Mouse (Mus musculus) liver, postnatal 0 days (tissue): ENCODE results near the gene Fam193b. TPM values are rescaled to one million over a fixed set of nuclear protein-coding genes. Genes with fewer than 3 reads are reported as not detected.

Experiments used
- ATAC-seq: fragments of 200-750 bp; cut with Nextera tagmentation; 2 replicates; pipeline ENCODE4 v1.8.0; 2017; ENCODE audit warnings: mild to moderate bottlenecking, moderate library complexity
- DNase-seq: peaks from one replicate; pipeline ENCODE4 v3.0.0-alpha.2; 2016
- H3K27ac ChIP-seq: fragments of 300-500 bp; sonication (generic); 2 replicates; pipeline ENCODE4 v1.5.1; 2014; ENCODE audit warnings: antibody characterized with exemption, moderate library complexity, mild to moderate bottlenecking, low read depth
- H3K27me3 ChIP-seq: fragments of 300-500 bp; sonication (generic); 2 replicates; pipeline ENCODE4 v1.6.1; 2014; ENCODE audit warnings: low read length, control low read depth, mixed read lengths; ENCODE audit not compliant: insufficient read depth
- H3K36me3 ChIP-seq: fragments of 300-500 bp; sonication (generic); replicated peaks from 2 replicates; pipeline ENCODE4 v1.6.1; 2014; ENCODE audit warnings: mild to moderate bottlenecking, control low read depth, low read length, moderate library complexity, mixed read lengths; ENCODE audit not compliant: insufficient read depth
- H3K4me1 ChIP-seq: fragments of 300-500 bp; sonication (generic); 2 replicates; pipeline ENCODE4 v1.6.1; 2014; ENCODE audit warnings: antibody characterized with exemption, mild to moderate bottlenecking, control low read depth; ENCODE audit not compliant: insufficient read depth
- H3K4me2 ChIP-seq: fragments of 300-500 bp; sonication (generic); 2 replicates; pipeline ENCODE4 v1.6.1; 2014; ENCODE audit warnings: low read depth, mild to moderate bottlenecking, low read length, moderate library complexity, mixed read lengths
- H3K4me3 ChIP-seq: fragments of 300-500 bp; sonication (generic); 2 replicates; pipeline ENCODE4 v1.5.1; 2014; ENCODE audit warnings: low read depth, low read length
- H3K9ac ChIP-seq: fragments of 300-500 bp; sonication (generic); replicated peaks from 2 replicates; pipeline ENCODE4 v1.6.1; 2014; ENCODE audit warnings: mild to moderate bottlenecking, moderate library complexity
- H3K9me3 ChIP-seq: fragments of 300-500 bp; sonication (generic); 2 replicates; pipeline ENCODE4 v1.6.1; 2016; ENCODE audit warnings: mild to moderate bottlenecking, control low read depth, low read length, mixed read lengths
- CTCF ChIP-seq: sonication (generic); IDR thresholded peaks from 2 replicates; pipeline ENCODE4 v1.5.1; 2016; ENCODE audit warnings: antibody characterized with exemption, low read depth
- EP300 ChIP-seq: IDR thresholded peaks from 2 replicates; pipeline ENCODE4 v1.6.1; 2016; ENCODE audit warnings: antibody characterized with exemption, low read depth, mild to moderate bottlenecking
- WGBS: fragments of 180-500 bp; shearing (Covaris S2); extraction: QIAGEN DNeasy Blood & Tissue Kit; methylation state at CpG from one replicate; pipeline ENCODE4 v1.1.7; 2014; ENCODE audit not compliant: insufficient replicate concordance; 5-methylcytosine and 5-hydroxymethylcytosine counted together
- polyA plus RNA-seq: library from polyadenylated mRNA; unstranded; fragments of >200 nt; fragmentation: Nextera tagmentation; extraction: Ambion mirVana; gene quantifications from 2 replicates; pipeline ENCODE4 v1.2.1, GENCODE M21; 2015

Fam193b gene
- polyA plus RNA-seq, 1 experiment from 2014 or later: 5.0 TPM

DNA sequence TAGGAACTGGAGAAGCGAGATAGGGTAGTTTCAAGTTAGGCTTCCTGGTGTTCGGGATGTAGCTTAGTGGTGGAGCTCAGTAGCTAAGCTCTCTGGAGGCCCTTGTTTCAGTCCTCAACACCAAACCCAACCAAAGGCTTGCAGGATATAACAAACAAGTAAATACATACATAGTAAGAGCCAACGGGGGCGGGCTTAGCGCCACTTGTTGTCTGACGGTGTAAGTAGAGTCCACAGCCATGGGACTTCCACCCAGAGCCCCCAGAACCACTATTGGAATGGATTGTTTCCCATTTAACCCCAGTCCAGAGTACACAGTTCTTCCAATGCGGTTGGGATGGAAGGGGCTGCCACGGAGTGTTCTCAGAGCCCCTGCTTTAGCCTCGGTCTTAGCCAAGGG, 57.1 kb downstream of the Fam193b start:
- Histone ChIP-seq H3K4me1 (peaks cover 32% of the 10 kb centered on the region), H3K9me3 (no peaks in the 10 kb centered on the region), H3K36me3 (0 out of 2 replicates have a peak, but pooled peaks cover 5% of the 10 kb centered on the region), H3K27ac (no peak overlapping the region), H3K4me2 (peak overlapping the region; percentile 98), H3K27me3 (0 out of 2 replicates have a peak, but pooled peaks cover 8% of the 10 kb centered on the region), H3K4me3 (peak overlapping the region; percentile 71), H3K9ac (no peak overlapping the region)
- whole genome bisulfite sequencing: 32% methylated on average over 9 of the region's 9 CpGs
- no peak for TF ChIP-seq CTCF
- TF ChIP-seq EP300: no peak
- DNase-seq (peak; percentile 13), ATAC-seq (no peak)

DNA sequence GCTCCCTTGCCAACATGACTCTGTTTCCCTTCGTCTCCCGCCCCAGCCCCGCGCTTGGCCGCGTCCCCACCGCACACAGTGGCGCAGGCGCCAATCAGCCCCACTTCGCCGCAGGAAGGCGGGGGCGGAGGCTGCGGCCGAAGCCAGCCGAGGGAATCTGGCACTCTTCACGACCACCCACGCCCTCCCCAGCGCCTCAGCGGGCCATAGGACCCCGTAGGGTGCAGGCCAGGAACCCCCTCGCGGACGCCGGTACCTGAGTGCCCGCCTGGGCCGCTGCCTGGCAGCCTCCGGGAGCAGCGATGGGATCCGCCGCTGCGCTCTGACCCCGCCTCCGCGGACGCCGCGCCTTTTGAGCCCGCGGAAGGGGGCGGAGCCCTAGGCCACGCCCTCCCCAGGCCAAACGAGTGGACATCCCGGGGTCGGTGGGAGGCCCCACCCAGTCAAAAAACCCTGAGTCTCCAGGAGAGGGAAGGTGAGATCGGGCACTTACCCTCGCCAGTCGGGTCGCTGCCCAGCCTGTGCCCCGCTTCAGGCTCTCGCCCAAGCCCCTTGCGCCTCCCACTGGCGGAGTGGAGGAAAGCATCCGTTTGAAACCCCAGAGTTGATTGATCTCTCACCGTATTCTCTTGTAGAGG, 57.7 kb downstream of the Fam193b start, which contains the start of gene Pdlim7:
Pdlim7 (minus strand) TSS at position 566 of the 638 bp plus-strand sequence.
- Histone ChIP-seq H3K27ac (no peak within 1 kb of the TSS), H3K36me3 (0 out of 2 replicates have a peak, but pooled peaks cover 11% of the 10 kb centered on the region), H3K4me2 (peak within 1 kb of the TSS; percentile 98), H3K9me3 (no peaks in the 10 kb centered on the region), H3K9ac (peak within 1 kb of the TSS; percentile 81), H3K4me1 (peaks cover 32% of the 10 kb centered on the region), H3K27me3 (0 out of 2 replicates have a peak, but pooled peaks cover 8% of the 10 kb centered on the region), H3K4me3 (peak within 1 kb of the TSS; percentile 71)
- ATAC-seq (peak; percentile 79), DNase-seq (peak; percentile 91)
- WGBS: under 1% methylated on average over 49 of the region's 55 CpGs
- TF ChIP-seq EP300: no peak
- TF ChIP-seq CTCF: peak; percentile 94

GRCm38 (mm10) chr13:55512379-55513031, 58.4 kb downstream of the Fam193b start:
- H3K27me3 ChIP-seq: 0 out of 2 replicates have a peak, but pooled peaks cover 8% of the 10 kb centered on the region
- H3K9ac ChIP-seq: peak overlapping the region; percentile 81
- peak overlapping the region; percentile 98 for H3K4me2 ChIP-seq
- peaks cover 15% of the 10 kb centered on the region for H3K36me3 ChIP-seq
- no peak overlapping the region for H3K27ac ChIP-seq
- peaks cover 32% of the 10 kb centered on the region for H3K4me1 ChIP-seq
- peak; percentile 48 for DNase-seq
- H3K4me3 ChIP-seq: peak overlapping the region; percentile 71
- 8% methylated on average over 24 of the region's 25 CpGs for WGBS
- 0 out of 2 replicates have a peak, but pooled peaks have one; percentile 17 for ATAC-seq
- no peaks in the 10 kb centered on the region for H3K9me3 ChIP-seq
- TF ChIP-seq EP300 (no peak), CTCF (no peak)

- H3K9ac ChIP-seq: peak overlapping the region; percentile 12
- WGBS: 38% methylated on average over 5 of the region's 5 CpGs
- ATAC-seq (no peak; the same call in none of the 2 replicates), DNase-seq (peak; percentile 27)
- H3K9me3 ChIP-seq: no peaks in the 10 kb centered on the region
- peak overlapping the region; percentile 65 for H3K27ac ChIP-seq
- no peak for TF ChIP-seq CTCF
- TF ChIP-seq EP300: no peak
- H3K4me1 ChIP-seq: peaks cover 32% of the 10 kb centered on the region
- no peak overlapping the region for H3K4me3 ChIP-seq
- peak overlapping the region; percentile 98 for H3K4me2 ChIP-seq
- H3K36me3 ChIP-seq: peaks cover 22% of the 10 kb centered on the region
- 0 out of 2 replicates have a peak, but pooled peaks cover 8% of the 10 kb centered on the region for H3K27me3 ChIP-seq
Observed at GRCm38 (mm10) chr13:55511492-55511861, 59.4 kb downstream of the Fam193b start.

- Histone ChIP-seq H3K4me3 (no peak overlapping the region), H3K4me1 (peaks cover 32% of the 10 kb centered on the region), H3K9me3 (no peaks in the 10 kb centered on the region), H3K27ac (peak overlapping the region; percentile 65), H3K27me3 (0 out of 2 replicates have a peak, but pooled peaks cover 8% of the 10 kb centered on the region), H3K9ac (peak overlapping the region; percentile 12), H3K36me3 (peaks cover 26% of the 10 kb centered on the region), H3K4me2 (peak overlapping the region; percentile 98)
- DNase-seq (peak; percentile 65), ATAC-seq (peak; percentile 65)
- WGBS: 22% methylated on average over 6 of the region's 6 CpGs
- TF ChIP-seq CTCF: peak; percentile 31
- TF ChIP-seq EP300: no peak
Observed at GRCm38 (mm10) chr13:55510668-55511491, 60.0 kb downstream of the Fam193b start.
